Mouse (Mus musculus): ENCODE measurements around the gene Mfsd10.
"Not testable (repeated sequence)": the region's sequence is repeated elsewhere in the genome, so short reads cannot be mapped to it uniquely, and the experiment has no call there.

Mfsd10 gene

DNA sequence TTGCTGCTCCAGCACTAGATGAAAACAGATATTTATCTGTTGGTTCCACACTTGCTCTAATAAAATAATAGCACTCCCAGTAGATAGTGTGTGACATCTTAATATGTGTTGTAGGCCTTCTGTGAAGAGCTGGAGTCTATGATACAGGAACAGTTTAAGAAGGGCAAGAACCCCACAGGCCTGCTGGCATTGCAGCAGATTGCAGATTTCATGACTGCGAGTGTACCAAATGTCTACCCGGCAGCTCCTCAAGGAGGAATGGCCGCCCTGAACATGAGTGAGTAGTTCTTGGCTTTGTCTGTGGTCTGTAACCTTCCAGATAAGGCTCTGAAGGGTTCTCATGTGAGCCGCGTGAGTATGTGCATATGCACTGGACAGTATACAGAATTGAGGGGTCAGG lies 32.4 kb downstream of the Mfsd10 start:
- DNase-seq, result no peak

DNA sequence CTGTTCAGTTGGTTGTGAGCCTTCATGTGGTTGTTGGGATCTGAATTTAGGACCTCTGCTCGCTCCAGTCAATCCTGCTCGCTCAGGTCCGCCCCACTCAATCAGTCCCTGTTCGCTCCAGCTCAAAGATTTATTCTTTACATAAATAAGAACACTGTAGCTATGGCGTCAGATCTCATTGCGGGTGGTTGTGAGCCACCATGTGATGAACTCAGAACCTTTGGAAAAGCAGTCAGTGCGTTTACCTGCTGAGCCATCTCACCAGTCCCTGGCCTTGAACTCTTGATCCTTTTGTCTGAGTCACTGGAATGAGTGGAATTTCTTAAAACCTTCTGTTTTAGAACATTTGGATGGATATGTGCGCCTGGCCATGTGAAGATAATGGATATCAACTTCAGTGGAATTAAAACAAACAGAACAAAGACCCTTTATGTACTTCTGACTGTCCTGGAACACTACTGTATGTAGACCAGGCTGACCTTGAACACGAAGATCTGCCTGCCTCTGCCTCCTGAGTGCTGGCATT lies 43.7 kb downstream of the Mfsd10 start:
- no peak for DNase-seq

DNA sequence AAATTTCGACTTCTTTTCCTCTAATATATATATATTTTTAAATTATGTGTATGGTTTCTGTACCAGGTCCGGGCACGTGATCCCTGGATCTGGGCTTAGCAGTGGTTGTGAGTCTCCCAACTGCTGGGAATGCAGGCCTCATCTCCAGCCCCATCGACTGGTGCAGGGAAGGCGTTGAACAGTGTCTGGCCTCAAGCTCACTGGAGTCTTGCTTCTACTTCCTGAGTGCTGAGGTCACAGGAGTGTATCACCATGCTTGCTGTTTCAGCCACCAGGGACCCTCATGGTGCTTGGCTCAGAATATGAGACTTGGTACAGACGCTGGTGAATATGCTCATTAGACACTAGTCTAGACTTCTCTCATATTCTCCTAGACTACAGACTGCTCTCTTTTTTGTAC lies 44.3 kb downstream of the Mfsd10 start:
- DNase-seq, result no peak

DNA sequence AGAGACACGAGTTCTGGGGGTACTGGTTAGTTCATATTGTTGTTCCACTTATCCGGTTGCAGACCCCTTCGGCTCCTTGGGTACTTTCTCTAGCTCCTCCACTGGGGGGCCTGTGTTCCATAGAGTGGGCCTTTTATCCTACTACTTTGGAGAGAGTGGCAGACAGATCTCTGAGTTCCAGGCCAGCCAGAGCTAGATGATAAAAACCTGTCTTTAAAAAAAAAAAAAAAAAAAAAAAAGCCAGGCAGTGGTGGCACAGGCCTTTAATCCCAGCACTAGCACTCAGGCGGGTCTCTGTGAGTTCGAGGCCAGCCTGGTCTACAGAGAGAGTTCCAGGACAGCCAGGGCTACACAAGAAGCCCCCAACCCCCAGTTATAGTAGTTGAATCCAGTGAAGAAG lies 44.8 kb downstream of the Mfsd10 start:
- not testable (repeated sequence) for DNase-seq

DNA sequence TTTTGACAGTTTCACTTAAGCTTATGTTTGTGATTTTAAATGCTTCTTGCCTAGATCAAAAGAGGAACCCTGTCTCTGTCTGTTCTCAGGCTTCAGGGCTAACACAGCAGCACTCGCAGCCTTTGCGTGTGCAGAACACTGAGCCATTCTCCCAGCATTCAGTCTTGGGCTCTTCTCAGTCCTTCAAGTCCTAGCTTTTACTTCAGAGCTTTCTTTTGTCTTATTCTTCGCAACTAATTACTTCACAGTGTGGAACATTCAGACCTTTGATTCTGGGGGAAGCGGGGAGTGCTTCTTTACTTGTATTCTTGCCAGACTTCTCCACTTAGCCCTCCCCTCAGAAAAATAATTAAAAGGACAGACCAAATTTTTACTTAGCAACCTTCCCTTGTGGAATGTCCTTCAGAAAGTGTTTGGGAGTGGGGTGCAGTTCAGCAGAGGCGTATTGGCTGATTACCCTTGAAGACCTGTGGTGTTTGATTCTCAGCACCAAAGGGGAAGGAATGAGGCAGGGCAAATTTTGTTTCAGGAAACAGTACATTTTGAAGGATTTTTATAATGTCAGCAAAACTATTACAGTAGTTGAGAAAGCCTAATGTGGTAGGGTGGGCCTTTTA lies 45.5 kb downstream of the Mfsd10 start:
- DNase-seq, result no peak

DNA sequence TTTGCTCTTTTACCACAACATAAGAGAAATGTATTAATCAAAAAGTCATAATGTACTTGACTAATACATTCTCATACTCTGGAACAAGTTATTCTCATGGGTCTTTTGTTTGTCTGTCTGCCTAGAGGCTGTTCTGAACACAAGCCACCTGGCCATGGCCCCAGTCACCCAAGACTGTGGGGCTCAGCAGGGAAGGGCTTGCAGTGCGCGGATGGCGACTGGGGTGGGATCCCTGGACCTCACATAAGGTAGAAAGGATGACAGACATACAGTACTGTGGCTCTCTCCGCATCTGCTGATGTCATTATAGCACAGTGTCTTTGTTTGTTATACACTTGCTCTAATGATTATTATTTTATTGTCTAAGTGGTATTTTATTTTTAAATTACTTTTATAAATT lies 46.3 kb downstream of the Mfsd10 start:
- DNase-seq, result no peak

DNA sequence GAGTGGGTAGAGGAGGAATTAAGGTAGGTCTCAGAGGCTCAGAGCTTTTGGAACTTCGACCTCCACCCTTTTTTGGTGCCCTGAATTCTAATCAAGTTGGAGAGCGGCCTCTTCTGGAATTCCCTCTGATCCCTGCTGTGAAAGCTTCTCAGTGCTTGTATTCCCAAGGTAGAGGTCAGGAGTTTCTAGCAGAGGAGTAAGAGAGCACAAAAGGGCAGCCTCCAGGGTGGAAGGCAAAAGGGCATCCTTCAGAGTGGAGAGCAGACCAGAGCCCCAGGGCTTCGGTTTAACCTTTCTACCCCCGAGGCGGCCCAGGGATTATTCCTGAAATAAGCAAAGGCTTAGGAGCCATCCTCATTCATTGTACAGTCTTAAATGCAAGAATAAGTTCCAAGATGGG lies 47.0 kb downstream of the Mfsd10 start:
- no peak for DNase-seq

DNA sequence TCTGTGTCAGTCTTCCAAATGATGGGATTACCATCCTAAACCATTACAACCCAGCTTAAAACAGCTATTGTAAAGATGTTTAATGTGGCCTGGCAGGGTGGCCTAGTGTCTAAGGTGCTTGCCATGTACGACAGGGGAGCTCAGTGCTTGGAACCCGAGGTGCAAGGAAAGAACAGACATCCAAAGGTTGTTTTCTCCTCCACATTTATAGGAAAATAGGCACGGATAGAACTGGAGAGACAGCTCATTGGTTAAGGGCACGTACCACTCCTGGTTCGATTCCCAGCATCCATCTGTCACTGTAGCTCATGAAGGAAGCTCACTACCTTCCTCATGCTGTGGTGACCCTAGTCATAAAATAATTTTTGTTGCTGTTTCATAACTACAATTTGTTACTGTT lies 49.1 kb downstream of the Mfsd10 start:
- no peak for DNase-seq

DNA sequence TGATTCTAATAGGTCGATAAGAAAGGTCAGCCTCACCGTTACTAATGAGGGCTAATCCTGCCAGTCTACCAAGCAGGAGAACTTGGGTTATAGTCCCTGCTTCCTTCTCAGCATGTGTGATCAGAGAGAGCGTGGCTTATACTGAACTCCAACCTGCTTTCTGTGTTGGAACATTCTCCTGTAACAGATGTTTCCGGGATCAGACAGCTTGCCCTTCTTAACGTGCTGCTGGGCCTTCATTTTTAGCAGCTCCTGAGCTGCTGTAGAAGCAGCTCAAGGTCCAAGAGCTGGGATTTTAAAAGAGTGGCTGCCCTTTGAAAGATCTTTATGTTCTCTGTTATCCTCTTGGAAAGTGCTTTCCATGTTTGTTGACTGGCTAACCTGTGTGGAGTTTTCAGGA lies 51.8 kb downstream of the Mfsd10 start:
- no peak for DNase-seq

Data from lung, postnatal 14 days (tissue).